Mouse (Mus musculus) CH12.LX (cell line): Measurements from ENCODE around the gene Zfp600.
"Not testable (repeated sequence)": the region's sequence is repeated elsewhere in the genome, so short reads cannot be mapped to it uniquely, and the experiment has no call there.

Experiments used
- CTCF ChIP-seq, 2 experiments: IDR thresholded peaks in 1 of 2; conservative IDR thresholded peaks in 1 of 2; 2 replicates each; pipeline ENCODE4 v1.5.1; 2011 to 2012; ENCODE audit warnings: low read depth in 2 of 2, low read length in 2 of 2, improper control_type of control experiment in 1 of 2, inconsistent platforms in 1 of 2, mild to moderate bottlenecking in 1 of 2, moderate library complexity in 1 of 2
- EP300 ChIP-seq: IDR thresholded peaks from 2 replicates; pipeline ENCODE4 v1.6.1; 2011; ENCODE audit warnings: low read length, improper control_type of control experiment
- MXI1 ChIP-seq: IDR thresholded peaks from 2 replicates; pipeline ENCODE4 v1.6.1; 2011; ENCODE audit warnings: mild to moderate bottlenecking, low read depth, low read length, improper control_type of control experiment
- MYC ChIP-seq: IDR thresholded peaks from 2 replicates; pipeline ENCODE4 v1.6.1; 2011; ENCODE audit warnings: low read depth, mild to moderate bottlenecking, improper control_type of control experiment, low read length
- POLR2A ChIP-seq: IDR thresholded peaks from 2 replicates; pipeline ENCODE4 v1.6.1; 2011; ENCODE audit warnings: low read depth, mild to moderate bottlenecking, improper control_type of control experiment, low read length
- SMC3 ChIP-seq: IDR thresholded peaks from 2 replicates; pipeline ENCODE4 v1.6.1; 2011; ENCODE audit warnings: low read depth, low read length, improper control_type of control experiment
- UBTF ChIP-seq: IDR thresholded peaks from 2 replicates; pipeline ENCODE4 v1.6.1; 2012; ENCODE audit warnings: low read depth, mild to moderate bottlenecking, inconsistent platforms, low read length, improper control_type of control experiment, moderate library complexity

DNA sequence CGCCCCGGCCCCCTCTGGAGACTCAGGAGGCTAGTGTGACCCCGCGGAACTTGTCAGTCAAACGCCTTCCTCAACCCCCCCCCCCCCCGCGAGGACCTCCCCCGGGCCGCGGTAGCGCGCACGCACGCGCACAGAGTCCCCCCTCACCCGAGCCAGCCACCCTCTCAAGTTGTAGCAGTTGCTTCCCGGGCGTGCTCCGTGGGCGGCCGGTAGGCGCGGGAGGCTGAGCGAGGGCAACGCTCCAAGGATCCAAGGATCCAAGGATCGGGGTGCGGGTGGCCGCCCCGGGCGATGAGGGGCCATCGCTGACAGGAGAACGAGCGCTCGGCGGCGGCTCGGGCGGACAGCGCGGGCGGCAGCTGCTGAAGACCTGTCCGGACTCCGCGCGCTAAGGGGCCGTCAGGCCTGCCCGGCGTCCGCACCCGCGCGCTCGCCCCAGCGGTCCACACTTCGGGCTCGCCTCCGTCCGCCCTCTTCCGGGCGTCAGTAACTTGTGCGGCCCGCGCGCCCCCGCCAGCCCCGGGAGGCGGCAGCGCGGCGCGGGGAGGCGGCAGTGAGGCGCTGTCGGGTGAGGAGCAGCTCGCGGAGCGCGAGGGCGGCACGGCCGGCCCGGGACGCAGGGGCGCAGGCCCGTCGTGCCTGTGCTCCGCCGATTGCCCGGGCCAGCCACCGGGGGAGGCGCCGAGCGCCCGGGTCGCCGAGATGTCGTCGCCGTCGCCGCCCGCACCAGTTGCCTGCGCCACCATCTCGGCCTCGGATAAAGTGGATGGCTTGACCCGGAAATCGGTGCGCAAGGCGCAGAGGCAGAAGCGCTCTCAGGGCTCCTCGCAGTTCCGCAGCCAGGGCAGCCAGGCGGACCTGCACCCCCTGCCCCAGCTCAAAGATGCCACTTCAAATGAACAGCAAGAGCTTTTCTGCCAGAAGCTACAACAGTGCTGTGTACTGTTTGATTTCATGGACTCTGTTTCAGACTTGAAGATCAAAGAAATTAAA, 82.9 kb downstream of the Zfp600 start:
- not testable (repeated sequence) for TF ChIP-seq SMC3; CTCF (conservative IDR thresholded peaks at IDR 0.05 in 1 of 2, IDR thresholded peaks at IDR 0.05 in 1 of 2; ENCODE audit: low read depth in 2 of 2, low read length in 2 of 2); UBTF; MYC; MXI1; EP300; POLR2A
